Mouse (Mus musculus): Measurements from ENCODE around the gene Mpst.

- TF ChIP-seq CTCF (IDR thresholded peaks at IDR 0.05 in 2 of 3, conservative IDR thresholded peaks at IDR 0.05 in 1 of 3; ENCODE audit: control insufficient read depth in 1 of 3, insufficient read depth in 1 of 3, low read depth in 2 of 3, low read length in 3 of 3, poor library complexity in 1 of 3, severe bottlenecking in 1 of 3) (no peak), GATA1 (IDR thresholded peaks at IDR 0.05; ENCODE audit: low read depth, low read length) (no peak)
These were observed 4.9 kb upstream of the Mpst start for GRCm38 (mm10) chr15:78401345-78401744.
